Mouse (Mus musculus) left cerebral cortex, adult 11 months (tissue): ENCODE data around the gene Spn.
"Not testable (repeated sequence)": the region's sequence is repeated elsewhere in the genome, so short reads cannot be mapped to it uniquely, and the experiment has no call there.

Experiments used
- DNase-seq: peaks from one replicate; pipeline ENCODE4 v3.0.0; 2022; ENCODE audit warnings: low spot score

Gene Spn

GRCm38 (mm10) chr7:127105551-127105950, 32.1 kb downstream of the Spn start:
- no peak for DNase-seq

GRCm38 (mm10) chr7:127104560-127105332, 32.9 kb downstream of the Spn start:
- peak; percentile 80 for DNase-seq

- no peak for DNase-seq
These were observed 33.7 kb downstream of the Spn start for GRCm38 (mm10) chr7:127103960-127104359.

GRCm38 (mm10) chr7:127102148-127102547, 35.5 kb downstream of the Spn start:
- DNase-seq = no peak

GRCm38 (mm10) chr7:127101451-127102016, 36.1 kb downstream of the Spn start:
- DNase-seq = no peak

- DNase-seq = no peak
These were observed 38.1 kb downstream of the Spn start for GRCm38 (mm10) chr7:127099528-127099927.

GRCm38 (mm10) chr7:127098950-127099349, 38.7 kb downstream of the Spn start:
- DNase-seq = no peak

GRCm38 (mm10) chr7:127098521-127098920, 39.1 kb downstream of the Spn start:
- DNase-seq = no peak

GRCm38 (mm10) chr7:127096456-127096855, 41.2 kb downstream of the Spn start:
- DNase-seq = no peak

- no peak for DNase-seq
These were observed 43.7 kb downstream of the Spn start for GRCm38 (mm10) chr7:127093914-127094313.

GRCm38 (mm10) chr7:127091114-127091896, 46.3 kb downstream of the Spn start, which contains the start of gene AI467606:
Gene AI467606, plus strand, starts transcription at chr7:127091359.
- DNase-seq = no peak

GRCm38 (mm10) chr7:127090154-127091113, 47.2 kb downstream of the Spn start:
- no peak for DNase-seq

GRCm38 (mm10) chr7:127088901-127089845, 48.5 kb downstream of the Spn start:
- DNase-seq = no peak

- no peak for DNase-seq
These were observed 49.5 kb downstream of the Spn start for GRCm38 (mm10) chr7:127088083-127088482.

- not testable (repeated sequence) for DNase-seq
These were observed 50.2 kb downstream of the Spn start, which contains the start of gene Zg16 for GRCm38 (mm10) chr7:127087278-127088010. Gene Zg16, minus strand, starts transcription at chr7:127087328.

GRCm38 (mm10) chr7:127085751-127086150, 51.9 kb downstream of the Spn start:
- not testable (repeated sequence) for DNase-seq

- DNase-seq = no peak
These were observed 52.8 kb downstream of the Spn start for GRCm38 (mm10) chr7:127084794-127085193.

GRCm38 (mm10) chr7:127083689-127084088, 53.9 kb downstream of the Spn start:
- no peak for DNase-seq

- no peak for DNase-seq
These were observed 54.6 kb downstream of the Spn start for GRCm38 (mm10) chr7:127082995-127083394.

GRCm38 (mm10) chr7:127082271-127082670, 55.4 kb downstream of the Spn start:
- no peak for DNase-seq
